Mouse (Mus musculus) layer of hippocampus, postnatal 10 days (tissue): ENCODE measurements around the gene Fndc3a. TPM values are rescaled to one million over a fixed set of nuclear protein-coding genes. Genes with fewer than 3 reads are reported as not detected.
A peak's percentile ranks its signal among the peaks of the same experiment; 100 is the strongest.

Source experiments
- DNase-seq, 2 experiments: peaks; one replicate each; pipeline ENCODE4 v3.0.0; 2021; ENCODE audit warnings: low spot score in 2 of 2
- long read RNA-seq: library from polyadenylated mRNA; stranded (forward); transcript quantifications from one replicate; pipeline ENCODE4 v2.0.0, GENCODE M21; 2023
- total RNA-seq, 2 experiments: library from RNA; stranded (reverse); gene quantifications; 2 replicates each; pipeline ENCODE4 v1.2.3; 2021

Fndc3a gene
- total RNA-seq, result 10 to 100 TPM; 45.8 to 46.0 TPM
- long read RNA-seq, full-length matches to known transcripts, result 2 of 7 reads
- long read RNA-seq, partial matches to known transcripts, result 1 of 7 reads
- long read RNA-seq, other reads (novel, unspliced or antisense), result 4 of 7 reads

DNA sequence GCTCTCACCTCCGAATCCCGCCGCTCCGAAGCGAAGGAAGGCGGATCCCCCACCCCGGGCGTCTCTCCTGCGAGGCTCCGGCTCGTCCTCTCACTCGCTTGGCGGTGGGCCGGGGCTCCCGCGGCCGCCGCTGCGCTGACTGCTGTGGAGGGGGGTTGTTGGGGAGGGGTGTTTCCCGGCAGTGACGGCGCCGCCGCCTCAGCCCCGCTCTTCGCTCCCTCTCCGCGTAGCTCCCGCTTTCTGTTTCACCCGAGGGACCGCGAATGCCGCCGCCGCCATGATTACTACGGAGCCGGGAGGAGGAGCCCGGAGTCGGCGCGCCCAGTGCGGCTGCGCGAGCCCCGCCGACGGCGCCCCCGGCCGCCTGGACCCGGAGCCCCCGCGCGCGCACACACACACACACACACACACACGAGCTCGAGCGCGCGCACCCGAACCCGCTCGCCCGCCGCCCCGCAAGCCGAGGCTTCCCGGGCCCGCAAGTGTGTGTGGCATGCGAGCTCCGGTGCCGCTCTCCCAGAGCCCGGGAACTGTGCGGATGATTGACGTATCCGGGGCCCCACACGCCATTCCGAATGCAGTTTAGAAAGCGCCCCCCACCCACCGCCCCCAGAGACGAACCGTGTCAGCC, at the start of gene Fndc3a:
Gene Fndc3a, minus strand, starts transcription at position 294 of the 631 bp plus-strand sequence.
- DNase-seq, result peak; percentile 86 to 92

DNA sequence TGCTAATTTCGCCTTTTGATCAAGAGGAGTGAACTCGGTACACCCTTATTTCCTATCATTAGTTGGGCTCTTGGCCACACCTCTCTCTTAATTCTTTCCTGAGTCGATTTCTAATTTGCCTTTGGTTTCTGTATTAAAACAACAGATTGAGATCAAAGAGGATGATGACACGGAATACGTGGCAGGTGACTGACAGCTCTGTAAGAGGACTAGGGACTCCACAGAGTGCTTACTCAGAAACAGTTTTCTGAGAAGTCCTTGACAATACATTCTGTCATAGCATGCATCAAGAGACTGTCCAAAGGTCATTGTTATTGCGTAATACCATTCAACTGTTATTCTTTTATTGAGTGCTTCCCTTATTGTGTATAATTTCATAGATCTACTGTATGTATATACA, 43.1 kb upstream of the Fndc3a start:
- no peak for DNase-seq

DNA sequence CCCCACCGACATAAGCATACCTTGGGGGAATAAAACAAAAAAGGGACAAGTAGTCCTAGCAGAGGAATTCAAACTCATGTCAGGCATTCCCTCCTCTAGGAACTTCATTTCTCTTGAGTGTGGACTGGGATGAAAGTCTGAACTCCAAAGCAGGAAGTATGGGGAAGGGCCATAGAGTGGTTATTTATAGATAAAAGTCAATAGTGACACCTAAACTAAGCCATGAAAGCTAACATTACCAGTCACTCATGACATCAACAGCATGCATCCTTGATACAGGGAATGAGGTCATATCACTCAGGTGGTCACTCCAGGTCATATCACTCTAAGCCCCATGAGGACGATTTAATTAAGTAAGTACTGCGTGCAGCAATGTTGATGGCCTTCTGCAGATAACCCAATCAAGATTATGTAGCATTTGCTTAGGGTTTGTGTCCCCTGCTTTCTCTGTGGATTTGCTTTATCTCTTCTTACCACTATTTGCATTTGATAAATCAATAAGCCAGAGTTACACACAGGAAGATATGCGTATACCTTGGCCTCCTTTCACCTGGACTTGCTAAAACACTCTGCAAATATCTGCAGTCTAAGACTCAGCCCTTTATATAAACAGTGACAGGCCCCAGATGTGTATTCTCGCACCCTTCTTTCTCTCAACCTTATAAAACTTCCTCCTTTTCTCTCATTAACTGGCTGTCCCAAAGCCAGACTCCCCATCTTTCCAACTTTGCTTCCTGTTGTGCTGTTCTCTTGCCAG, 40.8 kb upstream of the Fndc3a start:
- no peak for DNase-seq

DNA sequence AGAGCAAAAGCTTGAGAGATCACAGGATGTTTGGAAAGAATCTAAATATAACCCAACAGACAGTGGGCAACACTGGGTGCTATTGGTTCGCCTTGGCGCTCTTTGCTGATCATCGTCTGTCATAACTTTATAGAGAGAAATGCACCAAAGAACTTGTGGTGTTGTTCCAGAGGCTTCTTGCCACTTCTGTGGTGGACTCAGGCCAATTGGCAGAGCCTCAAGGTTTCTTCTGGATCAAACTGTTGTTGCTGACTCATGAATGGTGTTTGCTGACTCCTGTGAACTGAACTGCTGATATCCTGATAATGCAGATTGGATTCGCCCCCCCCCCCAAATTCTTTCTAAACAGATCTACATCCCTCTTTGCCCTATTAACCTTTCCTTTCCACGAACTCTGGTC, 38.5 kb upstream of the Fndc3a start:
- DNase-seq, result peak; percentile 16 to 21

DNA sequence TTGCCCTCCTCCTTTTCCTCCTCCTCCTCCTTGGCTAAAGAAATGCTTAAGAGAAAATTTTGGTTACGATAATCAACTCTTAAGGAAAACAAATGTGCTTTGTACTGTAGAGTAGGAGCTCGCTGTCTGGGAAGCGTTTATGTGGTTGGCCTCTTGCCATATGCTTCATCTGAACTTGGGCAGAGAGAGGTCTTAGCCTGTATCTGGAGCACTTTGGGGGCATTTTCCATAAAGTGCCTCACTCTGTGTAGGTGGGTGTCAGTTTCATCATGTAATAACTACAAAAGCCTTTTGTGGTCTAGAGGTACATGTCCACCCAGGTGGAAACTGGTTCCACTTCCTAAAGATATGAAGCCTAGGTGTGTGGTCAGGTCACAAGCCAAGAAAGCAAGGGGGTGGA, 31.9 kb upstream of the Fndc3a start:
- no peak for DNase-seq

DNA sequence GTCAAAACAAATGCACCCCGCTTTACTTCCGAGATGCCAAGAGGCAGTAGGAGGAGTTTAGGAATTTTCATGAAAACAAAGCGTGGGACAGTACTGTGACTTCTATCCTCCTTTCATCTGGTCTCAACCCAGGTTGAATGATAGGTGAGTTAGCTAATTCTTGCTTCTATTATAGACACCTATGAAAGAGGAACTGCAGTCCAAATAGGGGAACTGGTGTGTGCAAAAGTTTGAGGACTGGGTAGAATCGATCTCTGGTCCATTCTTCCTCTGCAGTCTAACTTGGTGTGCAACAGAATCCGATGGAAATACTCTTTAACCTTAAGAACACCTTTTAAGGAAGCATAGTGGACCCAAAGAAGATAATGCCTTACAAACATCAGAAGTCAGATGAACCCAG, 30.5 kb upstream of the Fndc3a start:
- DNase-seq, result no peak

DNA sequence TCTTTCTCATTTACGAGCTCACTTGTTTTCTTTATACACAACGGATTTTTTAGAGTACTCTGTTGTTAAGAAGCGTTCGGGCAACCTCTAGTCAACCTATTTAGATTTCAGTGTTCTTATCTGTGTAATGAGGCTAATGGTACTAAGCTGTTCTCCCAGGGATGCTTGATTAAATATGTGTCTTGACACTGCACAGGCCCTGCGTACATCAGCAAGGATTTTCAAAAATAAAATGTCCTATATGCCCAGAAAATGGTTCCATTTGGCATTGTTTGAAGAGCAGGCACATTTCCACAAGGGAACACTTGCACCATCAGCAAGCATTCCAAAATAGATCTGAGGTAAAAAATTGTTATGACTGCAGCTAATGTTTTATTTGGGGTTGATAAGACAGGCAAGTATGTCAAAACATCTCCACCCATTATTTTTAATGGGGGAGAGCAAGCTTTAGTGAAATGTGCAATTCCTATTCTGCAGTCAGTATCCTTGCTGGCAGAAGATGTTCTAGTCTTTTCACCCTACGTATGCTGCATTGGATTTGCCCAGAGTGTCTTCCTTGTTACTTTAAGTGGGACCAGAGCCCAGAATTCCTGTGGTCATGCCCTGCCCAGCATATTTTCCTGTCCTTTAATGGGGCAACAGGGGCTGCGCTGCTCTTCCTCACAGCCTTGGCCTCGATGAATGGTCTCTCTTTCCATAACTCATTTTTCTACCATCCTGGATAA, 29.8 kb upstream of the Fndc3a start:
- DNase-seq, result no peak

DNA sequence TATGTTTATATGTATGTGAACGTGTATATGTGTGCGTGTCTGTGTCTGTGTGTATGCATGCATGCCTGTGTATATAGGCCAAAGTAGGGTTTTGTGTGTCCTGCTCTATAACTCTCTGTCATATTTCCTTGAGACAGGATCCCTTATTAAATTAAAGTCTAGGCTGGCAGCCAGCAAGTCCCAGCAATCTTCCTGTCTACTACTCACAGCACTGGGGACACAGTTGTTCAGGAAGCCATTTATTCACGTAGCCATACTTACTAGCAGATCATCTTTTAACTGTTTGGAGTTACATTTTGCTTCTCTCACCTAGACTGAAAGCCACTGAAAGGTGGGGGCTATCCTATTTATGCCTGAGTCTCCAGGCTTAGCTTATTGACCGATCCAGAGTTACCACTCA, 29.0 kb upstream of the Fndc3a start:
- DNase-seq, result no peak

DNA sequence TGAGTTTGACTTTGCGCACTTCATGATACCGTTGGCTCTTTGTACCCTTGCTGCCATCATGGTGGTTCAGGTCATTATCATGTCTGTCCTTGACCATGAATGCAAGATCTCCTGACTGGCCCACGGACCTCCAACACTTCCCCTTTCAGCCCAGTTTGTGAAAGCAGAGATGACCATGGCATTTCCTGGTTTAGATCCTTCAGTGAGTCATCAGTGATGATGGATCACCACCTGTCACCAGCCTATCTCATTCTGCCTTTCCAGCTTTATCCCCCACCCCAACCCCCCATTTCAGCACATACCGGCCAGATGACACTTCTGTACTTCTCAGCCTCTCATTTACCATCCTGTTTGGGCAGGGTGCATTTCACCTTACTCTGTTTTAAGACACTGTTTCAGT, 28.4 kb upstream of the Fndc3a start:
- no peak for DNase-seq

DNA sequence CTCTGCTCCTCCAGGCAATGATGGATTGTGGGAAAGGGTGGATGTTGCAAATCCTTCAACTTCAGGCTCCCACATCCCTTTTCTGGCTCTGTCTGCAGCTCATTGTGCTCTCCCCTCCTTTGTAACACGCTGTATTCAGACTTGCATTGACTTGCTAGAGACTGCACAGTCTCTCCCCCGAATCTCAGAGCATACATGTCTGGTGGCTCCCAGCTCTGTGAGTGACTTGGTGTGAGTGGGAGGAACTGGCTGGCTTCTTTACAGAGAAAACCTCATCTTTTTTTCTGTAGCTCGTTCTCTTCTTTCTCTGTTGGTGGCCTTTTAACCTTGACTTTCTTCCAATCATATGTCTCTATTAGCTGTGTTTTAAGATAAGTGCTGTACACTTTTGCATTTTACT, 16.1 kb upstream of the Fndc3a start:
- no peak for DNase-seq

DNA sequence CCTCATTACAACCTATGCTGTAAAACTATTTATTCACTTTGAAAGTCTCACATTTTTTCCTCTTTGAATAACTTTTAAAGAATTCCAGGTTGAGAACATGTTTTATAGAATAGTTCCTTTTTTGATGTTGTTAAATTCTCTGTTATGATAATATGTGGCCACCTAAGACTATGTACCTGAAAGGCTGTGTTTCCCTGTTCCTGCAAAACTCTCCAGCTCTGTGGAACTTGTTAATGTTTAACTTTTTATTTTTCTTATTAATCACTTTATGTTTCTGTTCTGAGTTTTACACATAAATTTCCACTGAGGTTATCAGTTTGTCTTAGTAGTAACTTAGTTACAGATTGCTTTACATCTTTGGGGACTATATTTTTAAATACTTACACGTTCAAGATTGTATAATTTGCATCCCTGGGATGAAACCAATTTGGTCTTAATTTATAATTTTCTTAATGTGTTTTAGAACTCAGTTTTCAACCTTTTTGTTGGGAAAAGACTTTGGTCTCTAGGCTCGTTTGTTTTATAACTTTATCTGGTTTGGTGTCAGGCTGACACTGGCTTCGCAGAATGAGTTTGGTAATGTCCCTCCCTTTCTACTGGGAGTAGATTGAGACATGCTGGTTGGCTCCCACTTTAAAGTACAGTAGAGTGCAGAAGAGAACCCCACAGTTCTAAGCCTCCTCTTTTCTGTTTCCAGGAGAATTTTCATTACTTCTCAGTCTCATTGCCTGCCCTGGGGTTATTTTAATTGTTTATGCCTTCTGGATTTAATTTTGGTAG, 12.7 kb upstream of the Fndc3a start:
- no peak for DNase-seq

DNA sequence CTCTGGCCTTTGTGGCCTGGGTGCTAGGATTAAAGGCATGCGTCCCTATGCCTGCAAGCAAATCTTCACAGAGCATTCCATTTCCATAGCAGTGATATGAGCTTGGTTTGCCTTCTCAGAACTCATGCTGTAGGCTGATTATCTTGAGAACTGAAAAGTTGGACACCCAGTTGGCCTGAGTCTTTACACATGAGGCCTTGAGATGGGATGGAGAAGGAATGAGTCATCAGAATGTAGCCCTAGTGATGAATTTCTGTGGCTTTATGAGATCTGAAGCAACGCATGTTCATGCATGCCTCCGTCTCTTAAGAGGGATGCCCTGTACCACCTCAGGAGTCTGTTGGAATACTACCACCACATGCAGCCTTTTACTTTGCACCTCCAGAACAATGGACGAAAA, 6.4 kb upstream of the Fndc3a start:
- no peak for DNase-seq

DNA sequence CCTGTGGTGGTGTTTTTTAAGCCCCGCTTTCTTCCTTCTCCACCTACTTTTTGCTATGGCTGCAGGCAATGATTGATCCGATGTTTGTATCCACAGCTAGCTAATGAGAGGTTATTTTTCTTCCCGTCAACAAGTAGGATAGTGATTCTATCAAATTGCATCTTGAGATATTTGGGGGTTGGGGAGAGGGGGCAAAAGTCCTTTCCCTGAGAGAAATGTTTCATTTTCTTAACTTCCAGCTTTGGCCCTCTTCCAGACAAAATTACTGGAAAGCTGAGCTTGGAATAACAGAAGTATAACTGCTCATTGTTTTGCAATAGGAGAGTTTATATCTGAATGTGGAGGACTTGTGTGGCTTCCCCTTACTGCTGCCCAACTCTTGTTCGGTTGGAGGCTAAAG, 1.3 kb upstream of the Fndc3a start:
- no peak for DNase-seq

DNA sequence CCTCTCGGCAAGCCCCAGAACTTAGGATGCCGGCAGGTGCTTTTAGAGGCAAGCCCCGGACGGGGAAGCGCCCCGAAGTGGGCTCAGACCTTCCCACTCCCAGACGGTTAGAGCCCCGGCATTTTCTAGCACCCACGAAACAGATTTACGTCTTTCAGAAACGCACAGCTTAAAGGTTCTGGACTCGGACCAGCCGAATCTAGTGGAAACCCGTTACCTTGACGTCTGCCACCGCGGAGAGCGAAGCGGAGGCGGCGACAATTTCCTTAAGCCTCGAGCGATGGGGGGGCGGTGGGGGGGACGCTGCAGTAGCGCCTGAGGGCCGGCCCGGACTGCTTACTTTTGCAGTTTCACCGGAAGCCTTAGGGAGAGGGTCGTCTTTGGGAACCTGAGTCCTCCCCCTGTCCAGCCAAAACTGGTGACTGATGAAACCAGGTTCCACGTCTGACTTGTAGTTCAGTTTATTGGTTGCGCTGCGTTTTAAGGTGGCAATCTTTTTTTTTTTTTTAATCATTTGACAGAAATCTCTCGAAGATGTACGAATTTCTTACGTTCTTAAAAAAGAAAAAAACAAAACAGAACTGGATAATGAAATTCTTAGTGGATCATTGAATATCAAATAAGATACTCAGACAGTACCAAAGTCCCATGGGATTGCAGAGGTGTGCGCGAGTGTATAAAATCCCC, 681 bp upstream of the Fndc3a start:
- peak in 1 of 2 experiments; percentile 48 for DNase-seq

DNA sequence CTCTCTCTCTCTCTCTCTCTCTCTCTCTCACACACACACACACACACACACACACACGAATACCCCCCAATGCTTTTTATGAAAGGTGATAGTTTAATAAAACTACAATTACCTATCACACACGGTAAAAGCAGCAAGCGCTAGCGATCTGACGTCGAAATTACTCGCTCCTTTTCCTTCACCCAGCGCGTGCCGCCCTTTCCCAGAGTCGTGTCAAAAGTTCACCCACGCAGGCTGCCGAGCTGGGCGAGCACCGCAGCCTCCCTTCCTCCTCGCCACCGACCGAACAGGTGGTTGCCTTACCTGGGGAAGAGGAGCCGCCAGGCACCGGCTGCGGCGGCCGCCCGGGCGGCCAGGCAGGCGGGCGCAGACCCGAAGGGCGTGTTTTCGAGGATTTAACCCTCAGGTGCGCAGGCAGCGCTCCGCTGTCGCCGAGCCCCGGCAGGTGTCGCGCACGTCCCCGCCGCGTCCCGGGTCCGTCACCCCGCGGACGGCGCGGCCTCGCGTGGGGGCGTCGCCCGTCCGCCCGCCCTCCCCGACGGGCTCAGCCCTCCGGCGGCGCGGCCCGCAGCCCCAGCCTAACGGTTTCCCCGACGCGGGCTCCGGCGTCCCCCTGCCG, 603 bp downstream of the Fndc3a start:
- DNase-seq, result no peak

DNA sequence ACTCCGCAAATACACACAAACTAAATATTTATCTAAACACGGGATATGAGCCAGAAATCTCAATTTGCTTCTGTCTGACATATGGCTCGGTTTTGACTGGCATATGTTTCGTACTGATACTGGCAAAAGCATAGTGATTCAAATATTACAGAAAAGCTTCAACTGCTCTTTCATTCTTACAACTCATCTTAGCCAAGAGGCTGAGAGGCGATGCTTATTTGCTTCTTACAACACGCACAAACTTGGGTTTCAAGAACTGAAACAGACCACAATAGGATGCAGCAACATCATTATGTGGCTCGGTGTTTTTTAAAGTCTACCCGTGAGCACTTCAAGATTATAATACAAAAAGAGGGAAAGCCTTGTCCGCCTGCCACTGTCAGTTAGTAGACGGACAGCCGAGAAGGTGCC, 1.2 kb downstream of the Fndc3a start:
- peak in 1 of 2 experiments; percentile 10 for DNase-seq

DNA sequence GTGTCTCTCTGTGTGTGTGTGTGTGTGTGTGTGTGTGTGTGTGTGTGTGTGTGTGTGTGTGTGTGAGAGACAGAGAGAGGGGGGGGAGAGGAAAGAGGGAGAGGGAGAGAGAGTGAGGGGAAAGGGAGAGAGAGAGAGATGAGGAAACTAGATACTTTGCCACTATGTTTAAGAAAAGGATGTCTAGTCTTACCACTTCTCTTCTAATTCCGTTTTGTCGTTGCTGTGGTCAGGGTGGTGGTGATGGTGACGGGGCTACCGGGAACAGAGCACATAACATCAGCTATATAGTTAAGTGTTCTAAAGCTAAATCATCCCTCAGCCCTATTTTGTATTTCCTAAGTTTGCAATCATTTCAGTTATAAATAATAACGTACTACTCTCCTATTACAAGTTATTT, 9.7 kb downstream of the Fndc3a start:
- no peak for DNase-seq

DNA sequence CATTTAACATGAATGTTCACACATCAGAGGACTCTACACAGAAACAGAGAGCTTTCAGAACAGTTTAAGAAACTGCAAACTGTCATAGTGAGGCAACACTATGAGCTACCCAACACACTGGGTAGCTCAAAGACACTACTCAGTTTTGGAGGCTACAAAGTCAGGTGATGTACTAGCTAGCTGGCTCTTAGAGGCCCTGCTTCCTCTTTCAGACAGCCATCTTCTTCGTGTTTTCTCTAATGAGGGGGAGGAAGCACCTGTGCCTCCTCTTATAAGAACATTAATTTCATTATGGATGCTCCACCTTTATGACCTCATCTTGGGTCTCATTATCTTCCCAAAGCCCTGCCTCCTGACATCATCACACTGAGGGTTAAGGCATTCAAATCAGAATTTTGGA, 18.4 kb downstream of the Fndc3a start:
- no peak for DNase-seq

DNA sequence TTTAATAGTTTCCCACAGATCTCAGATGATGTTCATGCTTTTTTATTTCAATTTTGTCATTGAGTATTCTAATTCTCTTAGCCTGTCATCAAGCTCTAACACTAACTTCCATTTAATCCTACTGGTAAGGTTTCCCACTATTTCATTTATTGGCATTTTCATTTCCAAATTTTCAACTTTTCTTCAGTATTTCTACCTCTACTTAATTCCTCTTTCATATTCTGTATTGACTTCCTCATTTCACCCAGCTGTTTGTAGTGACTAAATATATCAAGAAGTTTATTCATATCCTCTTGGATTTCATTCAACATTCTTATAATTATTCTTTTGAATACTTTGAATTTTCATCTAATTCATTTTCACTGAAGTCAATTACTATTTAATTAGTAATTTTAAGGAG, 20.3 kb downstream of the Fndc3a start:
- no peak for DNase-seq

DNA sequence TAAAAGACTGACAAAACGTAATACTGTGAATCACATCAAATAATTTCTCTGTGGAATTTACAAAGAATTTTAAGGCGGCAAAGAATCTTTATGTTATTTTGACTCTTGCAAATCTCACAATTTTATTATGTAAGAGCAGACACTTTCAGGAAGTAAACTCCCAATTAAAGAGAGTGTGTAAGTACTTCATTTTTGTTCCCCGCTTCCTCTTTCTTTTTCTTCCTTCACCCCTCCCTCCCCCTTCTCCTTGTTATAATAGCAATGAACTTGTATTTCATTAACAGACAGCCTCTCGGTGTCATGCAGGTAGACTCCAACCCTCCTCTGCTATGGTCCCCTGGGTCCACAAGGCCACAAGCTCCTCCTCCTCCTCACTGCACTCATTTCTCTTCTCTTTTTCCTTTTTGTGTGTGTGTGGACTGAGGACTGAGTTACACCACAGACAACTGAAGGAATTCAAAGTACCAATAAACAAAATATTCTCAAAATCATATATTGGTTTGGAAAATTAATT, 24.9 kb downstream of the Fndc3a start:
- no peak for DNase-seq
